Mouse (Mus musculus) embryonic facial prominence, embryonic 11.5 days (tissue): ENCODE data around the gene Adora3. TPM values are rescaled to one million over a fixed set of nuclear protein-coding genes. Genes with fewer than 3 reads are reported as not detected.
"Not testable (repeated sequence)": the region's sequence is repeated elsewhere in the genome, so short reads cannot be mapped to it uniquely, and the experiment has no call there.

Source experiments
- ATAC-seq: fragments of 200-750 bp; cut with Nextera tagmentation; replicated peaks from 2 replicates; pipeline ENCODE4 v1.8.0; 2017; ENCODE audit warnings: low read depth; ENCODE audit not compliant: insufficient number of reproducible peaks, low FRiP score, low TSS enrichment
- DNase-seq: peaks from one replicate; pipeline ENCODE4 v3.0.0-alpha.2; 2015; ENCODE audit warnings: low spot score
- H3K27ac ChIP-seq: fragments of 300-500 bp; sonication (generic); replicated peaks from 2 replicates; pipeline ENCODE4 v1.5.1; 2014; ENCODE audit warnings: mild to moderate bottlenecking, low read depth, low read length, control low read depth
- H3K27me3 ChIP-seq: fragments of 300-500 bp; sonication (generic); 2 replicates; pipeline ENCODE4 v1.6.1; 2014; ENCODE audit warnings: mild to moderate bottlenecking, low read length, moderate library complexity, mixed read lengths; ENCODE audit not compliant: control insufficient read depth, insufficient read depth
- H3K36me3 ChIP-seq: fragments of 300-500 bp; sonication (generic); replicated peaks from 2 replicates; pipeline ENCODE4 v1.6.1; 2014; ENCODE audit warnings: low read depth, mild to moderate bottlenecking, low read length, moderate library complexity, mixed read lengths; ENCODE audit not compliant: control insufficient read depth, insufficient read depth
- H3K4me1 ChIP-seq: fragments of 300-500 bp; sonication (generic); 2 replicates; pipeline ENCODE4 v1.6.1; 2014; ENCODE audit warnings: low read length, mixed read lengths; ENCODE audit not compliant: control insufficient read depth, insufficient read depth
- H3K4me2 ChIP-seq: fragments of 300-500 bp; sonication (generic); 2 replicates; pipeline ENCODE4 v1.6.1; 2014; ENCODE audit warnings: low read depth, mild to moderate bottlenecking, control low read depth, low read length, moderate library complexity
- H3K4me3 ChIP-seq: fragments of 300-500 bp; sonication (generic); 2 replicates; pipeline ENCODE4 v1.5.1; 2014; ENCODE audit warnings: low read depth, low read length, control low read depth
- H3K9ac ChIP-seq: fragments of 300-500 bp; sonication (generic); replicated peaks from 2 replicates; pipeline ENCODE4 v1.6.1; 2014; ENCODE audit warnings: mild to moderate bottlenecking, control low read depth, low read length
- H3K9me3 ChIP-seq: fragments of 300-500 bp; sonication (generic); replicated peaks from 2 replicates; pipeline ENCODE4 v1.6.1; 2016; ENCODE audit warnings: mild to moderate bottlenecking, low read length, inconsistent platforms, mixed read lengths; ENCODE audit not compliant: control insufficient read depth
- WGBS: fragments of 180-500 bp; shearing (Covaris S2); extraction: QIAGEN DNeasy Blood & Tissue Kit; methylation state at CpG from one replicate; pipeline ENCODE4 v1.1.7; 2014; 5-methylcytosine and 5-hydroxymethylcytosine counted together
- polyA plus RNA-seq: library from polyadenylated mRNA; unstranded; fragments of >200 nt; fragmentation: Nextera tagmentation; extraction: Ambion mirVana; gene quantifications from 2 replicates; pipeline ENCODE4 v1.2.1, GENCODE M21; 2014

The Adora3 gene
- polyA plus RNA-seq, 1 experiment from 2014 or later, result not detected

DNA sequence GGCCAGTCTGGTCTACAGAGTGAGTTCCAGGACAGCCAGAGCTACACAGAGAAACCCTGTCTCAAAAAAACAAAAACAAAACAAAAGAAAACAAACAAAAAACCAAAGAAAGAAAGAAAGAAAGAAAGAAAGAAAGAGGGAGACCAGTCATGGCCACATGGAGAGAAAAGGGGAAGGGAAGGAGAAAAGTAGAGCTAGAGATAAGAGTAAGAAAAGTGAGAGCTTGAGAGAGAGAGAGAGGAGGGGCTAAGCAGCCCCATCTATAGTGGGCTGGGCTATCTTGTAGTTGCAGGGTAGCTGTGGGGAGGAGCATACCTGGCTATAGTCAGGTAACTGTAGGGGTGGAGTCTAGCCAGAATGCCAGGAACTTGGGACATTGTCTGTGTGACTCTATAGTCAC is 50.1 kb downstream of the Adora3 start:
- not testable (repeated sequence) for H3K36me3 ChIP-seq, H3K9ac ChIP-seq, H3K27me3 ChIP-seq, H3K9me3 ChIP-seq, H3K4me2 ChIP-seq, DNase-seq, H3K4me1 ChIP-seq, H3K27ac ChIP-seq, H3K4me3 ChIP-seq, ATAC-seq

- H3K4me1 ChIP-seq, result no peaks in the 10 kb centered on the region
- H3K9me3 ChIP-seq, result no peaks in the 10 kb centered on the region
- H3K9ac ChIP-seq, result no peak overlapping the region
- H3K27me3 ChIP-seq, result no peaks in the 10 kb centered on the region
- DNase-seq (no peak), ATAC-seq (no peak)
- 73% methylated on average over 2 of the region's 2 CpGs for WGBS
- H3K4me2 ChIP-seq, result no peak overlapping the region
- H3K4me3 ChIP-seq, result no peak overlapping the region
- no peak overlapping the region for H3K27ac ChIP-seq
- no peaks in the 10 kb centered on the region for H3K36me3 ChIP-seq
Measured at GRCm38 (mm10) chr3:105921959-105922358, 51.3 kb downstream of the Adora3 start.

- 82% methylated on average over 9 of the region's 9 CpGs for WGBS
- no peaks in the 10 kb centered on the region for H3K4me1 ChIP-seq
- H3K9me3 ChIP-seq, result no peaks in the 10 kb centered on the region
- DNase-seq, result no peak
- ATAC-seq, result no peak
- no peak overlapping the region for H3K9ac ChIP-seq
- H3K4me2 ChIP-seq, result no peak overlapping the region
- H3K4me3 ChIP-seq, result no peak overlapping the region
- H3K36me3 ChIP-seq, result no peaks in the 10 kb centered on the region
- no peaks in the 10 kb centered on the region for H3K27me3 ChIP-seq
- H3K27ac ChIP-seq, result no peak overlapping the region
Measured at GRCm38 (mm10) chr3:105924616-105925015, 54.0 kb downstream of the Adora3 start.

GRCm38 (mm10) chr3:105927561-105928194 is 57.0 kb downstream of the Adora3 start:
- ATAC-seq (no peak), DNase-seq (no peak)
- Histone ChIP-seq H3K9ac (no peak overlapping the region), H3K9me3 (no peaks in the 10 kb centered on the region), H3K27ac (no peak overlapping the region), H3K4me2 (no peak overlapping the region), H3K36me3 (no peaks in the 10 kb centered on the region), H3K4me1 (no peaks in the 10 kb centered on the region), H3K4me3 (no peak overlapping the region), H3K27me3 (no peaks in the 10 kb centered on the region)
- 82% methylated on average over 7 of the region's 7 CpGs for WGBS

GRCm38 (mm10) chr3:105928195-105928569 is 57.5 kb downstream of the Adora3 start:
- no peak for ATAC-seq
- Histone ChIP-seq H3K36me3 (no peaks in the 10 kb centered on the region), H3K9me3 (no peaks in the 10 kb centered on the region), H3K4me1 (no peaks in the 10 kb centered on the region), H3K9ac (no peak overlapping the region), H3K4me3 (no peak overlapping the region), H3K4me2 (no peak overlapping the region), H3K27ac (no peak overlapping the region), H3K27me3 (no peaks in the 10 kb centered on the region)
- no peak for DNase-seq
- 91% methylated on average over 3 of the region's 3 CpGs for WGBS

- Histone ChIP-seq H3K36me3 (no peaks in the 10 kb centered on the region), H3K9ac (no peak overlapping the region), H3K27me3 (no peaks in the 10 kb centered on the region), H3K9me3 (no peaks in the 10 kb centered on the region), H3K4me3 (no peak overlapping the region), H3K4me2 (no peak overlapping the region), H3K27ac (no peak overlapping the region), H3K4me1 (no peaks in the 10 kb centered on the region)
- no peak for ATAC-seq
- 82% methylated on average over 6 of the region's 6 CpGs for WGBS
- DNase-seq, result no peak
Measured at GRCm38 (mm10) chr3:105928781-105929180, 58.1 kb downstream of the Adora3 start.

DNA sequence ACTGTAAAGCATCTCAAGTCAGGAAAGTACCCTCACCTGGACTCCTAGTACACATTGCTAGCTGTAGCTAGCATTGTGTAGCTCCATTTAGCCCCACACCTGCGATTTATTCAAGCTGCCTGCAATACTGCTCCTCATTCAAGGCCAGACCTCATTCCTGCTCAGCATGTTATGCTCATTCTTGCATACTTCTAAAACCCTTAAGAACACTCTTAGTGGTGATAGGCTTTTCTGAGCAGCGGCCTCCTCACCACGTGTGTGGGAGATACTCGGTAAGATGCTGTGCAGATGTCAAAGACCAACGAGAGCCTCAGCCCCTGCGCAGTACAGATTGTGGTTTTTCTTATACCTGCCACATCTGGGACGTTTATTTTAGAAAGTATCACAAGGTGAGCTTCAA is 59.2 kb downstream of the Adora3 start:
- H3K27ac ChIP-seq, result no peak overlapping the region; the same call in 1 of the 2 replicates
- DNase-seq, result no peak
- ATAC-seq, result no peak
- H3K4me3 ChIP-seq, result no peak overlapping the region
- H3K4me2 ChIP-seq, result no peak overlapping the region
- no peaks in the 10 kb centered on the region for H3K9me3 ChIP-seq
- no peaks in the 10 kb centered on the region for H3K36me3 ChIP-seq
- H3K27me3 ChIP-seq, result no peaks in the 10 kb centered on the region
- H3K9ac ChIP-seq, result no peak overlapping the region
- WGBS, result 85% methylated on average over 7 of the region's 7 CpGs
- no peaks in the 10 kb centered on the region for H3K4me1 ChIP-seq

- 92% methylated on average over 2 of the region's 2 CpGs for WGBS
- no peak for ATAC-seq
Measured at GRCm38 (mm10) chr3:105931095-105931494, 60.4 kb downstream of the Adora3 start.

More at GRCm38 (mm10) chr3:105931095-105931494, 60.4 kb downstream of the Adora3 start:
- Histone ChIP-seq H3K27ac (no peak overlapping the region), H3K27me3 (no peaks in the 10 kb centered on the region), H3K9me3 (no peaks in the 10 kb centered on the region), H3K9ac (no peak overlapping the region), H3K4me1 (no peaks in the 10 kb centered on the region), H3K36me3 (no peaks in the 10 kb centered on the region), H3K4me2 (no peak overlapping the region), H3K4me3 (no peak overlapping the region)
- DNase-seq, result no peak
